Mouse (Mus musculus) stomach, embryonic 14.5 days (tissue): ENCODE results near the gene Abca4. TPM values are rescaled to one million over a fixed set of nuclear protein-coding genes. Genes with fewer than 3 reads are reported as not detected.

Experiments
- ATAC-seq: fragments of 200-750 bp; cut with Nextera tagmentation; 2 replicates; pipeline ENCODE4 v1.8.0; 2017; ENCODE audit warnings: low read depth, moderate TSS enrichment; ENCODE audit not compliant: insufficient number of reproducible peaks, insufficient read depth, low FRiP score
- H3K27ac ChIP-seq: fragments of 300-500 bp; sonication (generic); 2 replicates; pipeline ENCODE4 v1.5.1; 2014; ENCODE audit warnings: mild to moderate bottlenecking, low read length, moderate library complexity, mixed read lengths
- H3K27me3 ChIP-seq: fragments of 300-500 bp; sonication (generic); 2 replicates; pipeline ENCODE4 v1.6.1; 2014; ENCODE audit warnings: low read length, control low read depth, mixed read lengths; ENCODE audit not compliant: control insufficient read depth, insufficient read depth
- H3K36me3 ChIP-seq: fragments of 300-500 bp; sonication (generic); 2 replicates; pipeline ENCODE4 v1.6.1; 2014; ENCODE audit warnings: mild to moderate bottlenecking, control low read depth, low read length, moderate library complexity, mixed read lengths; ENCODE audit not compliant: control insufficient read depth, insufficient read depth
- H3K4me1 ChIP-seq: fragments of 300-500 bp; sonication (generic); 2 replicates; pipeline ENCODE4 v1.6.1; 2014; ENCODE audit warnings: low read length, control low read depth, mixed read lengths; ENCODE audit not compliant: control insufficient read depth, insufficient read depth
- H3K4me2 ChIP-seq: fragments of 300-500 bp; sonication (generic); replicated peaks from 2 replicates; pipeline ENCODE4 v1.6.1; 2014; ENCODE audit warnings: low read depth, low read length, control low read depth
- H3K4me3 ChIP-seq: fragments of 300-500 bp; sonication (generic); 2 replicates; pipeline ENCODE4 v1.5.1; 2014; ENCODE audit warnings: low read depth, low read length, control low read depth
- H3K9ac ChIP-seq: fragments of 300-500 bp; sonication (generic); replicated peaks from 2 replicates; pipeline ENCODE4 v1.6.1; 2014; ENCODE audit warnings: low read depth, mild to moderate bottlenecking, control low read depth, low read length, moderate library complexity, mixed read lengths
- H3K9me3 ChIP-seq: fragments of 300-500 bp; sonication (generic); 2 replicates; pipeline ENCODE4 v1.6.1; 2016; ENCODE audit warnings: low read depth, low read length, control low read depth; ENCODE audit not compliant: control insufficient read depth
- WGBS: fragments of 180-500 bp; shearing (Covaris S2); extraction: QIAGEN DNeasy Blood & Tissue Kit; methylation state at CpG from one replicate; pipeline ENCODE4 v1.1.7; 2014; 5-methylcytosine and 5-hydroxymethylcytosine counted together
- polyA plus RNA-seq: library from polyadenylated mRNA; unstranded; fragments of >200 nt; fragmentation: Nextera tagmentation; extraction: Ambion mirVana; gene quantifications from 2 replicates; pipeline ENCODE4 v1.2.1, GENCODE M21; 2014

Gene Abca4
- polyA plus RNA-seq, 1 experiment from 2014 or later: 0.67 TPM

- no peak overlapping the region for H3K4me2 ChIP-seq
- WGBS: 91% methylated on average over 3 of the region's 3 CpGs
- H3K4me3 ChIP-seq: no peak overlapping the region
- no peak for ATAC-seq
- no peaks in the 10 kb centered on the region for H3K4me1 ChIP-seq
- H3K9me3 ChIP-seq: no peaks in the 10 kb centered on the region
- H3K36me3 ChIP-seq: no peaks in the 10 kb centered on the region
- no peaks in the 10 kb centered on the region for H3K27me3 ChIP-seq
- no peak overlapping the region for H3K27ac ChIP-seq
- H3K9ac ChIP-seq: no peak overlapping the region
Measured at GRCm38 (mm10) chr3:122145430-122145829, 101.2 kb downstream of the Abca4 start.

DNA sequence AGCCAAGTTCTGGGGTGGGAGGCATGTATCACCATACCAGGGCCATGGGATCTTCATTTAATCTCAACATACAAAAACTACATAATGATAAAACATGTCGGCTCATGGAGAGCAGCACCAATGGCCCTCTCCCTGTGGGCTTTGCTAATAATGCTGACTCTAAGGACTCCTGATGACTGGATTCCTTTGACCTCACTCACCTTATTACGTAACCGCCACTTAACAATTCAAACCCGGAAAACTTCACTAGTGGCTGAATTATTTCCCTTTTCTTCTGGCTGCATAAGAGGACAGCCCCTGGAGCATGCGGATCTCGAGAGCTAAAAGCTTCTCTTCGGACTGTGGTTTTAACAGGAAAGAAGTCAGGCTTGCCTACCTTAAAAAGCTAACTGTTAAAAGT is 106.6 kb downstream of the Abca4 start:
- Histone ChIP-seq H3K27me3 (no peaks in the 10 kb centered on the region), H3K36me3 (no peaks in the 10 kb centered on the region), H3K4me1 (peaks cover 3% of the 10 kb centered on the region; the same call in 1 of the 2 replicates), H3K4me2 (no peak overlapping the region), H3K27ac (no peak overlapping the region), H3K9me3 (no peaks in the 10 kb centered on the region), H3K9ac (no peak overlapping the region), H3K4me3 (no peak overlapping the region)
- 80% methylated on average over 7 of the region's 7 CpGs for WGBS
- no peak for ATAC-seq

- no peak overlapping the region for H3K4me2 ChIP-seq
- WGBS: 49% methylated on average over 4 of the region's 4 CpGs
- no peak for ATAC-seq
- H3K4me1 ChIP-seq: peaks cover 3% of the 10 kb centered on the region; the same call in 1 of the 2 replicates
- H3K27me3 ChIP-seq: no peaks in the 10 kb centered on the region
- H3K36me3 ChIP-seq: no peaks in the 10 kb centered on the region
- no peaks in the 10 kb centered on the region for H3K9me3 ChIP-seq
- no peak overlapping the region for H3K9ac ChIP-seq
- H3K4me3 ChIP-seq: no peak overlapping the region
- no peak overlapping the region for H3K27ac ChIP-seq
Measured at GRCm38 (mm10) chr3:122152431-122152830, 108.2 kb downstream of the Abca4 start.

DNA sequence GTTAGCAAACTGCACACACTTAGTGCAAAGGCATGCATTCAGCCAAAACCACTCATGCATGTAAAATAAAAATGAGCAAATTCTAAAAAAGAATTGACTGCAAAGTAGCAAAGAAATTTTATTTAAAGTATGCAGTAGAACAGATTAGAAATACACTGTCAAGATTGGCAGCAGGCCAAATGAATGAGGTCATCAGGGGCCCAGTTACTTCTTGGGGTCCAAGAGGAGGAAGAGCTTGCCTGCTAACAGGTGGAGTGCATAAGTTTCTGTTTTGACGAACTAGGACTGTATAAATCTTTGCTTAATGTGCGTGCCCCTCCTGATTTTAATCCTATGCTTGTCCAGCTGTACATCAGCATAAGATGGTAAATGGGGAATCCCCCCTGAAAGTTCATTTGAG is 109.8 kb downstream of the Abca4 start:
- Histone ChIP-seq H3K9ac (no peak overlapping the region), H3K36me3 (no peaks in the 10 kb centered on the region), H3K27me3 (no peaks in the 10 kb centered on the region), H3K4me2 (no peak overlapping the region), H3K4me3 (no peak overlapping the region), H3K27ac (0 out of 2 replicates have a peak overlapping the region, but pooled peaks have one; percentile 6), H3K4me1 (peaks cover 3% of the 10 kb centered on the region; the same call in 1 of the 2 replicates), H3K9me3 (no peaks in the 10 kb centered on the region)
- ATAC-seq: no peak
- WGBS: 28% methylated on average over 2 of the region's 2 CpGs

GRCm38 (mm10) chr3:122159447-122159846 is 115.2 kb downstream of the Abca4 start:
- no peak for ATAC-seq
- Histone ChIP-seq H3K36me3 (no peaks in the 10 kb centered on the region), H3K9me3 (no peaks in the 10 kb centered on the region), H3K9ac (no peak overlapping the region), H3K4me3 (no peak overlapping the region), H3K27me3 (no peaks in the 10 kb centered on the region), H3K4me2 (no peak overlapping the region), H3K4me1 (no peaks in the 10 kb centered on the region; the same call in 1 of the 2 replicates), H3K27ac (no peak overlapping the region)
- 70% methylated on average over 1 of the region's 1 CpGs for WGBS

DNA sequence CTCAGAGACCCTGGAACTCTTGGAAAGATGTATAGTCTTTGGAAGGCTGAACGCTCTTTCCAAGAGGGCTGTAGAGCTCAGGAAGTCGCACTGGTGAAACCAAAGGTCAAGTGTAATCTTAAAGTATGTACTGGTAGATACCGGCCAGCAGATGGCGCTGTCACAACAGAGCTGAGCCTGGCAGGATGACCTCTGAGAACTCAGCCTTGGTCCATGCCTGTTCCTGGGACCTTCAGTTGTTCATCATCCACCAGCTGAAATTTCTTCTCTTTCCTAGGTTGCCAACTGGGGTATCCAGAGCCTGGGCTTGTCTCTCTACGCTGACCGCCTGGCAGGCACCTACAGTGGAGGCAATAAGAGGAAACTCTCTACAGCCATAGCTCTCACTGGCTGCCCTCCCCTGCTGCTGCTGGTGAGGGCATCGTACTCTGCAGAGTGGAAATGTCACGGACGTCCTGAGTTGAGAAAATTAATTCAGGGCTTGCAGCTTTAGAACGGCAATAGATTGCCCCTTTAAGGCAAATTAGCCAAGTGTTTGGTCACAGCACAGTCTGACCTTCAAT is 125.5 kb downstream of the Abca4 start:
- H3K4me2 ChIP-seq: no peak overlapping the region
- no peaks in the 10 kb centered on the region for H3K27me3 ChIP-seq
- H3K9ac ChIP-seq: no peak overlapping the region
- no peaks in the 10 kb centered on the region for H3K9me3 ChIP-seq
- no peak overlapping the region for H3K4me3 ChIP-seq
- H3K36me3 ChIP-seq: no peaks in the 10 kb centered on the region
- no peak overlapping the region for H3K27ac ChIP-seq
- H3K4me1 ChIP-seq: no peaks in the 10 kb centered on the region
- peak; percentile 42; the same call in 1 of the 2 replicates for ATAC-seq
- 40% methylated on average over 10 of the region's 10 CpGs for WGBS

GRCm38 (mm10) chr3:122170621-122171309 is 126.5 kb downstream of the Abca4 start:
- H3K4me3 ChIP-seq: no peak overlapping the region
- ATAC-seq: no peak
- H3K36me3 ChIP-seq: no peaks in the 10 kb centered on the region
- no peak overlapping the region for H3K9ac ChIP-seq
- no peak overlapping the region for H3K4me2 ChIP-seq
- H3K9me3 ChIP-seq: no peaks in the 10 kb centered on the region
- H3K27ac ChIP-seq: no peak overlapping the region
- no peaks in the 10 kb centered on the region for H3K4me1 ChIP-seq
- H3K27me3 ChIP-seq: no peaks in the 10 kb centered on the region
- WGBS: 80% methylated on average over 10 of the region's 10 CpGs

DNA sequence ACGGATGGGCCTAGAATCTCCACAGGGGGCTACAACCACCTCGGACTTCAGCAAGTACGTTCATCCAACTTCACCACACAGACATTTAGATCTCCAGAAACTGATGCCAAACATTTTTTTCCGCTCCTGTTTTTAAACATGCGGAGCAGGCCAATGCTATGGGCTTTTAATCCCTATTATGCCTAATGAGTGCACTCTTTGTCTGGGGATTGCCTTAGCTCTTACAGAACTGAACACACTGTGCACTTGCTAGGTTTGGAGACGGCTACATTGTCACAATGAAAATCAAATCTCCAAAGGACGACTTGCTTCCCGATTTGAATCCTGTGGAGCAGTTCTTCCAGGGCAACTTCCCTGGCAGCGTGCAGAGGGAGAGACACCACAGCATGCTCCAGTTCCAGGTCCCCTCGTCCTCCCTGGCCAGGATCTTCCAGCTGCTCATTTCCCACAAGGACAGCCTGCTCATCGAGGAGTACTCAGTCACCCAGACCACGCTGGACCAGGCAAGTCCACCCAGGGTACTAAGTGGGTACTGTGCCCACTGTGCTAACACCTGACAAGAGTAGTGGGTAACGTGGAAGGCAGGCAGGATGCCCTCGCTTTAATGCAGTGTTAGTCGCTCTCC is 129.4 kb downstream of the Abca4 start:
- Histone ChIP-seq H3K36me3 (no peaks in the 10 kb centered on the region), H3K4me1 (no peaks in the 10 kb centered on the region), H3K4me3 (no peak overlapping the region), H3K4me2 (no peak overlapping the region), H3K27me3 (no peaks in the 10 kb centered on the region), H3K27ac (no peak overlapping the region), H3K9ac (no peak overlapping the region), H3K9me3 (no peaks in the 10 kb centered on the region)
- 82% methylated on average over 15 of the region's 15 CpGs for WGBS
- no peak for ATAC-seq
